ENCODE assay signal across 9 mouse cellular contexts in the genomic region with DNA sequence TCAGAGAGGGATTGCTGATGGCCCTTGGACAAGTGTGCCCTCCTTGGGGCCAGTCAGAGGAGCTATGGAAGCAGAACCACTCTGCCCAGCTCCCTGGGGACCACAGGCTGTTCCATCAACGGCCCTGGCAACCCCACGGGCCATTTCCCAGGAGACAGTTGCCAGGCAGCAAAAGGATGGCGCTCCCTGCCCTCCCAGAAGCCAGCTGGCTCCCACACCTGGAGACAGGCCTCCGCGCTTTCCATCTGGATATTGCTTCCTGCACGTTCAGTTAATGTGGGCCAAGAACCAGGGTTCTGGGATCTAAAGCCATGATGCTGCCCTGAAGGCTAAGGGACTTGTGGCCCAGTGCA. TPM values are rescaled to one million over a fixed set of nuclear protein-coding genes. Genes with fewer than 3 reads are reported as not detected.
DNase-seq lines count a peak whose midpoint lies in the region; ATAC-seq and TF ChIP-seq lines count a peak whose summit lies in the region.
"Had no signal": no experiment of that assay in that cellular context is flagged by ENCODE, and none has a peak within 500 bp of the region (broad histone marks: within the 10 kb centered on the region; RNA-seq: fewer than 3 reads in every experiment).

No protein-coding gene starts in this region.

- H3K27me3 ChIP-seq in liver, embryonic 15.5 days, result no peaks in the 10 kb centered on the region
- H3K27me3 ChIP-seq: limb, embryonic 12.5 days had no signal

- no peak for TF ChIP-seq POLR2A in brain, embryonic 14.5 days (IDR thresholded peaks at IDR 0.05; ENCODE audit: borderline replicate concordance, extremely low read depth, insufficient read depth, insufficient read length, poor library complexity, severe bottlenecking)

- 0 out of 2 replicates have a peak overlapping the region, but pooled peaks have one; percentile 41 for H3K27ac ChIP-seq in liver, embryonic 15.5 days (replicated peaks)
- H3K27ac ChIP-seq: limb, embryonic 12.5 days had no signal

- no peak for TF ChIP-seq CTCF in brain, embryonic 14.5 days (IDR thresholded peaks at IDR 0.05; ENCODE audit: borderline replicate concordance, extremely low read depth, insufficient read depth, insufficient read length)

- peaks cover 28% of the 10 kb centered on the region for H3K36me3 ChIP-seq in liver, embryonic 15.5 days (replicated peaks)

- peak; percentile 47 to 59 for DNase-seq in cerebellum, postnatal 14 days
- no peak for DNase-seq in cerebellum, adult 8-10 months
- peak; percentile 46 to 60 for DNase-seq in left cerebral cortex, postnatal 25 days (ENCODE audit: low spot score in 2 of 2)
- DNase-seq in left cerebral cortex, adult 8-10 months (ENCODE audit: low spot score in 2 of 2), result no peak
- DNase-seq in brain, embryonic 14.5 days (ENCODE audit: low read depth), result peak; percentile 46
- no peak for DNase-seq in gastrocnemius, adult 18-20 months (ENCODE audit: low spot score)
- no peak for DNase-seq in urinary bladder, postnatal 4 days (ENCODE audit: low spot score in 2 of 2)

- H3K9ac ChIP-seq in liver, embryonic 15.5 days, result no peak overlapping the region
- H3K9ac ChIP-seq: limb, embryonic 12.5 days had no signal

- no peak overlapping the region for H3K4me3 ChIP-seq in liver, embryonic 15.5 days (replicated peaks)
- H3K4me3 ChIP-seq: limb, embryonic 12.5 days had no signal

- no peak overlapping the region for H3K4me2 ChIP-seq in liver, embryonic 15.5 days
- H3K4me2 ChIP-seq: limb, embryonic 12.5 days had no signal

- intact Hi-C loops in left cerebral cortex, postnatal 25 days (cut with DNase I), result no loop called here

- no peaks in the 10 kb centered on the region for H3K9me3 ChIP-seq in liver, embryonic 15.5 days (replicated peaks)
- H3K9me3 ChIP-seq: limb, embryonic 12.5 days had no signal

- H3K4me1 ChIP-seq in liver, embryonic 15.5 days (replicated peaks), result peaks cover 33% of the 10 kb centered on the region

- WGBS in liver, embryonic 15.5 days (ENCODE audit: insufficient replicate concordance), result 83% methylated on average over 6 of the region's 6 CpGs

- no peak for ATAC-seq in liver, embryonic 15.5 days (ENCODE audit: insufficient read depth)

RNA-seq across cellular contexts. Expression of a gene that starts 11.8 kb away (rescaled TPM):
- total RNA-seq in left cerebral cortex, postnatal 25 days (2021), result 100 to 1,000 TPM; 272 to 289 TPM
- 100 to 1,000 TPM; 173 to 201 (median 187) TPM for total RNA-seq in left cerebral cortex, adult 8-10 months (2022)
- polyA plus RNA-seq in brain, embryonic 14.5 days (2012; rRNA removed), result 164 and 280 TPM in 2 replicates
- polyA plus RNA-seq in liver, embryonic 15.5 days (2015; fragmentation: Nextera tagmentation; extraction: Ambion mirVana), result 6.7 and 7.6 TPM in 2 replicates
- total RNA-seq in gastrocnemius, adult 18-20 months (2021), result 1 to 10 TPM; 4.1 to 5.4 TPM

RNA-seq across cellular contexts. Expression of a gene that starts 29.9 kb away (rescaled TPM):
- 10 to 100 TPM; 19.3 to 21.1 TPM for total RNA-seq in left cerebral cortex, postnatal 25 days (2021)
- total RNA-seq in left cerebral cortex, adult 8-10 months (2022), result 10 to 100 TPM; 19.9 to 24.1 (median 22.3) TPM
- polyA plus RNA-seq in brain, embryonic 14.5 days (2012; rRNA removed), result 55.8 and 73.4 TPM in 2 replicates
- 11.0 and 12.9 TPM in 2 replicates for polyA plus RNA-seq in liver, embryonic 15.5 days (2015; fragmentation: Nextera tagmentation; extraction: Ambion mirVana)
- 1 to 10 TPM; 3.3 to 3.5 TPM for total RNA-seq in gastrocnemius, adult 18-20 months (2021)

Comparison
In these comparisons a context has a peak if more than half of its experiments do, and no peak if none do; other contexts are left out.
1. DNase-seq: peak in cerebellum, postnatal 14 days (2 of 2), left cerebral cortex, postnatal 25 days (2 of 2) and brain, embryonic 14.5 days (single experiment); none in cerebellum, adult 8-10 months (single experiment), left cerebral cortex, adult 8-10 months (0 of 2), gastrocnemius, adult 18-20 months (single experiment) and urinary bladder, postnatal 4 days (0 of 2).
2. RNA of a gene that starts 11.8 kb away (total RNA-seq): 272 to 289 TPM in left cerebral cortex, postnatal 25 days and 173 to 201 TPM in left cerebral cortex, adult 8-10 months; 4.1 to 5.4 TPM in gastrocnemius, adult 18-20 months; every median in the first group is over 10 times any median in the second.
3. RNA of a gene that starts 29.9 kb away (total RNA-seq): 19.9 to 24.1 TPM in left cerebral cortex, adult 8-10 months and 19.3 to 21.1 TPM in left cerebral cortex, postnatal 25 days; 3.3 to 3.5 TPM in gastrocnemius, adult 18-20 months; every median in the first group is over 4 times any median in the second.